Mouse (Mus musculus) MEL (cell line): ENCODE results near the gene Palmd. TPM values are rescaled to one million over a fixed set of nuclear protein-coding genes. Genes with fewer than 3 reads are reported as not detected.

Experiments
- DNase-seq: peaks from one replicate; pipeline ENCODE4 v3.0.0; 2011; ENCODE audit warnings: low read depth, low spot score
- H3K27ac ChIP-seq: 2 replicates; pipeline ENCODE4 v1.5.1; 2012; ENCODE audit warnings: low read depth, mild to moderate bottlenecking, control low read depth, low read length, moderate library complexity; ENCODE audit not compliant: control insufficient read depth
- H3K27me3 ChIP-seq, 2 experiments: fragments of 150-350 bp in 1 of 2; sonication (generic) in 1 of 2; 2 replicates each; pipeline ENCODE4 v1.6.1; 2012; ENCODE audit warnings: low read length in 2 of 2, mild to moderate bottlenecking in 2 of 2, improper control_type of control experiment in 1 of 2, moderate library complexity in 1 of 2; ENCODE audit not compliant: insufficient read depth in 2 of 2, control insufficient read depth in 1 of 2
- H3K36me3 ChIP-seq, 2 experiments: 2 replicates each; pipeline ENCODE4 v1.6.1; 2012 to 2014; ENCODE audit warnings: low read length in 2 of 2, improper control_type of control experiment in 1 of 2, inconsistent platforms in 1 of 2, mild to moderate bottlenecking in 1 of 2; ENCODE audit not compliant: insufficient read depth in 2 of 2, control insufficient read depth in 1 of 2
- H3K4me1 ChIP-seq, 2 experiments: fragments of 150-350 bp in 1 of 2; sonication (generic) in 1 of 2; 2 replicates each; pipeline ENCODE4 v1.6.1; 2012; ENCODE audit warnings: low read length in 2 of 2, improper control_type of control experiment in 1 of 2, mild to moderate bottlenecking in 1 of 2; ENCODE audit not compliant: insufficient read depth in 2 of 2, control insufficient read depth in 1 of 2
- H3K4me3 ChIP-seq, 2 experiments: fragments of 150-350 bp in 1 of 2; sonication (generic) in 1 of 2; 2 replicates each; pipeline ENCODE4 v1.5.1; 2012; ENCODE audit warnings: low read depth in 2 of 2, low read length in 2 of 2, mild to moderate bottlenecking in 2 of 2, moderate library complexity in 2 of 2, control low read depth in 1 of 2, improper control_type of control experiment in 1 of 2; ENCODE audit not compliant: control insufficient read depth in 1 of 2, insufficient read depth in 1 of 2
- H3K79me2 ChIP-seq: 2 replicates; pipeline ENCODE4 v1.6.1; 2012; ENCODE audit warnings: mild to moderate bottlenecking, low read length, moderate library complexity; ENCODE audit not compliant: control insufficient read depth, poor library complexity, insufficient read depth
- H3K9ac ChIP-seq: 2 replicates; pipeline ENCODE4 v1.6.1; 2012; ENCODE audit warnings: low read depth, mild to moderate bottlenecking, control low read depth, low read length, moderate library complexity; ENCODE audit not compliant: control insufficient read depth, poor library complexity, severe bottlenecking
- H3K9me3 ChIP-seq: fragments of 150-350 bp; sonication (generic); replicated peaks from 2 replicates; pipeline ENCODE4 v1.6.1; 2012; ENCODE audit warnings: mild to moderate bottlenecking, low read length, improper control_type of control experiment, moderate library complexity; ENCODE audit not compliant: insufficient read depth
- BHLHE40 ChIP-seq: IDR thresholded peaks from 2 replicates; pipeline ENCODE4 v1.6.1; 2012; ENCODE audit warnings: low read depth, mild to moderate bottlenecking, inconsistent platforms, low read length, improper control_type of control experiment, borderline replicate concordance
- CTCF ChIP-seq, 3 experiments: IDR thresholded peaks in 2 of 3; conservative IDR thresholded peaks in 1 of 3; 2 replicates each; pipeline ENCODE4 v1.5.1; 2011 to 2012; ENCODE audit warnings: low read length in 3 of 3, low read depth in 2 of 3, mild to moderate bottlenecking in 2 of 3, improper control_type of control experiment in 1 of 3, inconsistent platforms in 1 of 3, mixed read lengths in 1 of 3, moderate library complexity in 1 of 3; ENCODE audit not compliant: control insufficient read depth in 1 of 3, insufficient read depth in 1 of 3, poor library complexity in 1 of 3, severe bottlenecking in 1 of 3
- HCFC1 ChIP-seq: IDR thresholded peaks from 2 replicates; pipeline ENCODE4 v1.6.1; 2012; ENCODE audit warnings: low read depth, mild to moderate bottlenecking, inconsistent platforms, low read length, improper control_type of control experiment, moderate library complexity
- KAT2A ChIP-seq: conservative IDR thresholded peaks from 2 replicates; pipeline ENCODE4 v1.6.1; 2012; ENCODE audit warnings: low read depth, low read length, improper control_type of control experiment, inconsistent platforms
- MAFK ChIP-seq: IDR thresholded peaks from 2 replicates; pipeline ENCODE4 v1.6.1; 2011; ENCODE audit warnings: low read depth, mild to moderate bottlenecking, low read length, improper control_type of control experiment, borderline replicate concordance
- MAX ChIP-seq: IDR thresholded peaks from 2 replicates; pipeline ENCODE4 v1.6.1; 2011; ENCODE audit warnings: low read length, improper control_type of control experiment
- MXI1 ChIP-seq: IDR thresholded peaks from 2 replicates; pipeline ENCODE4 v1.6.1; 2011; ENCODE audit warnings: mild to moderate bottlenecking, low read depth, low read length, improper control_type of control experiment
- NELFE ChIP-seq: IDR thresholded peaks from 2 replicates; pipeline ENCODE4 v1.6.1; 2011; ENCODE audit warnings: low read depth, low read length, improper control_type of control experiment
- POLR2AphosphoS5 ChIP-seq: IDR thresholded peaks from 2 replicates; pipeline ENCODE4 v1.6.1; 2012; ENCODE audit warnings: low read depth, borderline replicate concordance, mild to moderate bottlenecking, inconsistent platforms, low read length, moderate library complexity, mixed read lengths
- RAD21 ChIP-seq: IDR thresholded peaks from 2 replicates; pipeline ENCODE4 v1.6.1; 2011; ENCODE audit warnings: mild to moderate bottlenecking, low read depth, low read length, improper control_type of control experiment
- UBTF ChIP-seq: IDR thresholded peaks from 2 replicates; pipeline ENCODE4 v1.6.1; 2012; ENCODE audit warnings: low read depth, mild to moderate bottlenecking, inconsistent platforms, low read length, improper control_type of control experiment, moderate library complexity, borderline replicate concordance; ENCODE audit not compliant: insufficient read depth
- USF2 ChIP-seq, 2 experiments: IDR thresholded peaks; 2 replicates each; pipeline ENCODE4 v1.6.1; 2011 to 2012; ENCODE audit warnings: improper control_type of control experiment in 2 of 2, low read length in 2 of 2, borderline replicate concordance in 1 of 2, inconsistent platforms in 1 of 2, low read depth in 1 of 2, mild to moderate bottlenecking in 1 of 2; ENCODE audit not compliant: insufficient read depth in 1 of 2
- ZKSCAN1 ChIP-seq: IDR thresholded peaks from 2 replicates; pipeline ENCODE4 v1.6.1; 2012; ENCODE audit warnings: low read depth, mild to moderate bottlenecking, inconsistent platforms, low read length, improper control_type of control experiment, moderate library complexity
- ZMIZ1 ChIP-seq: IDR thresholded peaks from 2 replicates; pipeline ENCODE4 v1.6.1; 2012; ENCODE audit warnings: low read depth, mild to moderate bottlenecking, inconsistent platforms, low read length, improper control_type of control experiment, moderate library complexity
- polyA plus RNA-seq, 2 experiments: library from polyadenylated mRNA; stranded (reverse) in 1 of 2; unstranded in 1 of 2; fragments of >175 nt in 1 of 2; fragments of >200 nt in 1 of 2; gene quantifications; 2 replicates each; pipeline versions ENCODE4 v1.2.1 to v1.2.4; 2012; ENCODE audit warnings: low replicate concordance in 2 of 2, low read depth in 1 of 2; ENCODE audit not compliant: insufficient read length in 2 of 2, insufficient read depth in 1 of 2, missing spikeins in 1 of 2
- total RNA-seq: library from RNA; depleted of rRNA; stranded (reverse); fragments of 300-350 nt; gene quantifications from 2 replicates; pipeline ENCODE4 v1.2.3, GENCODE M21; 2012; rRNA removed

Palmd gene
- total and polyA plus RNA-seq, 3 experiments = 0.08 TPM; not detected in 2

- H3K4me3 ChIP-seq = no peak overlapping the region
- peaks cover 23 to 42% of the 10 kb centered on the region in 2 experiments for H3K36me3 ChIP-seq
- peaks cover 3 to 8% of the 10 kb centered on the region in 2 experiments for H3K4me1 ChIP-seq
- DNase-seq = no peak
- no peak overlapping the region for H3K27ac ChIP-seq
- H3K27me3 ChIP-seq = no peaks in the 10 kb centered on the region
- TF ChIP-seq KAT2A = no peak
- TF ChIP-seq RAD21 = no peak
- no peak for TF ChIP-seq CTCF (IDR thresholded peaks at IDR 0.05 in 2 of 3, conservative IDR thresholded peaks at IDR 0.05 in 1 of 3; ENCODE audit: control insufficient read depth in 1 of 3, insufficient read depth in 1 of 3, low read depth in 2 of 3, low read length in 3 of 3, poor library complexity in 1 of 3, severe bottlenecking in 1 of 3)
- TF ChIP-seq UBTF = no peak
- TF ChIP-seq NELFE = no peak
- no peak for TF ChIP-seq ZKSCAN1
- no peak for TF ChIP-seq HCFC1
- TF ChIP-seq MXI1 = no peak
- no peak for TF ChIP-seq MAFK
- no peak for TF ChIP-seq MAX
- TF ChIP-seq ZMIZ1 = no peak
- TF ChIP-seq POLR2AphosphoS5 = no peak
- no peak for TF ChIP-seq BHLHE40
- TF ChIP-seq USF2 (IDR thresholded peaks at IDR 0.05; ENCODE audit: borderline replicate concordance in 1 of 2, insufficient read depth in 1 of 2, low read depth in 1 of 2, low read length in 2 of 2) = no peak
- TF ChIP-seq, all 39 proteins: peak for 0
- no peaks in the 10 kb centered on the region for H3K9me3 ChIP-seq
- peaks cover 48% of the 10 kb centered on the region for H3K79me2 ChIP-seq
- no peak overlapping the region for H3K9ac ChIP-seq
These were observed 98.4 kb downstream of the Palmd start for GRCm38 (mm10) chr3:116870372-116870771.

Other genes starting within 250 kb of the Palmd start
- 4.6 and 5.6 TPM in 2 replicates for gene Agl, start 160.8 kb downstream of the Palmd start, total RNA-seq
- gene Agl, start 160.8 kb downstream of the Palmd start, polyA plus RNA-seq = 10 to 100 TPM; 11.9 to 21.1 TPM
- gene Frrs1, start 109.5 kb downstream of the Palmd start, total RNA-seq = 78.5 and 88.3 TPM in 2 replicates
- gene Frrs1, start 109.5 kb downstream of the Palmd start, polyA plus RNA-seq = 100 to 1,000 TPM in 1 of 2 experiments, 10 to 100 TPM in 1; 84.6 to 625 TPM
- gene 4930455H04Rik, start 720 bp downstream of the Palmd start, total RNA-seq = not detected in 2 replicates
- not detected for gene 4930455H04Rik, start 720 bp downstream of the Palmd start, polyA plus RNA-seq